Mouse (Mus musculus) forebrain, postnatal 0 days (tissue): Measurements from ENCODE around the gene Cep41. TPM values are rescaled to one million over a fixed set of nuclear protein-coding genes. Genes with fewer than 3 reads are reported as not detected.

Source experiments
- ATAC-seq: fragments of 200-750 bp; cut with Nextera tagmentation; 2 replicates; pipeline ENCODE4 v1.8.0; 2017; ENCODE audit warnings: mild to moderate bottlenecking, moderate library complexity
- DNase-seq: peaks from one replicate; pipeline ENCODE4 v3.0.0-alpha.2; 2015
- H3K27ac ChIP-seq: fragments of 300-500 bp; sonication (generic); 2 replicates; pipeline ENCODE4 v1.5.1; 2014; ENCODE audit warnings: low read depth, mild to moderate bottlenecking, antibody characterized with exemption, low read length, moderate library complexity, mixed read lengths
- H3K27me3 ChIP-seq: fragments of 300-500 bp; sonication (generic); 2 replicates; pipeline ENCODE4 v1.6.1; 2014; ENCODE audit warnings: mild to moderate bottlenecking, low read length, mixed read lengths; ENCODE audit not compliant: insufficient read depth
- H3K36me3 ChIP-seq: fragments of 300-500 bp; sonication (generic); 2 replicates; pipeline ENCODE4 v1.6.1; 2014; ENCODE audit warnings: mild to moderate bottlenecking, moderate library complexity; ENCODE audit not compliant: insufficient read depth
- H3K4me1 ChIP-seq: fragments of 300-500 bp; sonication (generic); 2 replicates; pipeline ENCODE4 v1.6.1; 2014; ENCODE audit warnings: antibody characterized with exemption; ENCODE audit not compliant: insufficient read depth
- H3K4me2 ChIP-seq: fragments of 300-500 bp; sonication (generic); 2 replicates; pipeline ENCODE4 v1.6.1; 2014; ENCODE audit warnings: low read depth, mild to moderate bottlenecking, moderate library complexity
- H3K4me3 ChIP-seq: fragments of 300-500 bp; sonication (generic); 2 replicates; pipeline ENCODE4 v1.5.1; 2014; ENCODE audit warnings: low read depth, low read length, mixed read lengths
- H3K9ac ChIP-seq: fragments of 300-500 bp; sonication (generic); 2 replicates; pipeline ENCODE4 v1.6.1; 2014; ENCODE audit warnings: mild to moderate bottlenecking
- H3K9me3 ChIP-seq: fragments of 300-500 bp; sonication (generic); 2 replicates; pipeline ENCODE4 v1.6.1; 2016; ENCODE audit warnings: low read length
- CTCF ChIP-seq: sonication (generic); IDR thresholded peaks from 2 replicates; pipeline ENCODE4 v1.5.1; 2016; ENCODE audit warnings: antibody characterized with exemption, control low read depth, low read depth
- WGBS: fragments of 180-500 bp; shearing (Covaris S2); extraction: QIAGEN DNeasy Blood & Tissue Kit; methylation state at CpG from one replicate; pipeline ENCODE4 v1.1.7; 2014; 5-methylcytosine and 5-hydroxymethylcytosine counted together
- polyA plus RNA-seq: library from polyadenylated mRNA; unstranded; fragments of >200 nt; fragmentation: Nextera tagmentation; extraction: Ambion mirVana; gene quantifications from 2 replicates; pipeline ENCODE4 v1.2.1, GENCODE M21; 2015
- total RNA-seq: library from RNA; depleted of rRNA; stranded (reverse); fragments of >200 nt; gene quantifications from 2 replicates; pipeline ENCODE4 v1.2.3, GENCODE M21; 2014

Cep41 gene
- total and polyA plus RNA-seq, 2 experiments from 2014 or later, result 10.6 to 14.1 TPM

DNA sequence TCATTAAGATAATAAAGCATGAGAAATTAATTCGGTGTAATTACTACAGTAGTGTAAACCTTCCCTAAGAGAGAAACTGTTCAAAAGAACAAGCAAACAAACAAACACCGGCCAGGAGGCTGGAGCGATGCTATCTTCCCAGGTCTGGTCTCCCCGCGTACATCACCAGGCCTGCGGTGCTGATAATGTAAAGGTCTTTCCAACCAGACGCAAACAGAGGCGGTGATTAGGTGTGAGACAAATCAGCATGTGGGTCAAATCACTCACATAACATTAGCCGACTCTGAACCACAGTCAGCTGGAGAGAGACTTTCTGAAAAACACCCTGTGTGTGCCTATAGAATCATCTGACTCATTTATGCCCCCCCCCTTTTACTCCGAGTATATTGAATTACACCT lies 17.8 kb upstream of the Cep41 start:
- no peak overlapping the region for H3K4me3 ChIP-seq
- H3K36me3 ChIP-seq, result no peaks in the 10 kb centered on the region
- no peak overlapping the region for H3K4me2 ChIP-seq
- no peak overlapping the region for H3K27ac ChIP-seq
- WGBS, result 69% methylated on average over 10 of the region's 10 CpGs
- H3K9me3 ChIP-seq, result no peaks in the 10 kb centered on the region
- no peak for DNase-seq
- TF ChIP-seq CTCF, result no peak
- no peak overlapping the region for H3K9ac ChIP-seq
- no peaks in the 10 kb centered on the region for H3K4me1 ChIP-seq
- no peaks in the 10 kb centered on the region for H3K27me3 ChIP-seq
- no peak for ATAC-seq

- no peak for ATAC-seq
- 70% methylated on average over 25 of the region's 25 CpGs for WGBS
- no peak overlapping the region for H3K27ac ChIP-seq
Observed at GRCm38 (mm10) chr6:30710371-30711364, 17.1 kb upstream of the Cep41 start.

GRCm38 (mm10) chr6:30709115-30709514 lies 15.6 kb upstream of the Cep41 start:
- no peak overlapping the region for H3K27ac ChIP-seq

More at GRCm38 (mm10) chr6:30710371-30711364, 17.1 kb upstream of the Cep41 start:
- Histone ChIP-seq H3K36me3 (no peaks in the 10 kb centered on the region), H3K4me2 (no peak overlapping the region), H3K27me3 (no peaks in the 10 kb centered on the region), H3K9me3 (no peaks in the 10 kb centered on the region), H3K9ac (no peak overlapping the region), H3K4me3 (no peak overlapping the region), H3K4me1 (no peaks in the 10 kb centered on the region)
- TF ChIP-seq CTCF, result no peak
- no peak for DNase-seq

DNA sequence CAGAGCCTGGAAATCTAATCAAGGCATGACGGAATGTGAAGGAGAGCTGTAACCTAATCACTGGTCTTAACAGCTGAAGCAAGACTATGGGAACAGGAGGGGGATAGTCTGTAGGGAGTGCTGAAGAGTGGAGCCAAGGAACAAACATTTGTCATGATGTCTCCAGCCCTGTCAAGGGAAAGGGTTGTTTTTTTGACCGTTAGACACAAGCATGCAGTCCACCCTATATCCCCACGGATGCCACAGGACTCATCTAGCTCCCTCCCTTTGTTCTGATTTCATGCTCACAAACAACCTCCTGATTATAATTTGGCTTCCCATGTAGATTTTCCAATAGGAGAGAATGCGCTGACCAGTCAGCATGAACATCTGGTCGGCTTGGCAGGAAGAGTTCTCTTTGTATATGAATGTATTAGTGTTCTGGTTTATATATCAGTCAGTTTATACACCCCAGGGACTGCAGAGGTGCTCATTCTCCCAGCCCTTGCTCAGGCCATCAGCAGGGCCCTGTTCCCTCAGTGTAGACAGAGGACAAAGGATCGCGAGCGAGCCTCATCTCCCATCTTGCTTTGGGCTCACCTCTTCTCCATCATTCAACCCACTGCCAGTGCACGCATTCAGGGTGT lies 10.5 kb upstream of the Cep41 start:
- no peak overlapping the region for H3K4me2 ChIP-seq
- no peak overlapping the region for H3K27ac ChIP-seq
- no peak overlapping the region for H3K9ac ChIP-seq
- H3K4me1 ChIP-seq, result no peaks in the 10 kb centered on the region
- no peaks in the 10 kb centered on the region for H3K9me3 ChIP-seq
- TF ChIP-seq CTCF, result no peak
- no peaks in the 10 kb centered on the region for H3K36me3 ChIP-seq
- no peak for ATAC-seq
- H3K4me3 ChIP-seq, result no peak overlapping the region
- H3K27me3 ChIP-seq, result no peaks in the 10 kb centered on the region
- DNase-seq, result no peak
- 91% methylated on average over 9 of the region's 9 CpGs for whole genome bisulfite sequencing

More at GRCm38 (mm10) chr6:30709115-30709514, 15.6 kb upstream of the Cep41 start:
- ATAC-seq (no peak), DNase-seq (no peak)
- Histone ChIP-seq H3K4me3 (no peak overlapping the region), H3K9ac (no peak overlapping the region), H3K27me3 (no peaks in the 10 kb centered on the region), H3K36me3 (no peaks in the 10 kb centered on the region), H3K4me2 (no peak overlapping the region), H3K9me3 (no peaks in the 10 kb centered on the region), H3K4me1 (no peaks in the 10 kb centered on the region)
- 23% methylated on average over 6 of the region's 6 CpGs for WGBS
- no peak for TF ChIP-seq CTCF

GRCm38 (mm10) chr6:30703476-30703875 lies 9.9 kb upstream of the Cep41 start:
- 92% methylated on average over 6 of the region's 6 CpGs for WGBS
- Histone ChIP-seq H3K36me3 (no peaks in the 10 kb centered on the region), H3K9ac (no peak overlapping the region), H3K4me2 (no peak overlapping the region), H3K4me3 (no peak overlapping the region), H3K27me3 (no peaks in the 10 kb centered on the region), H3K4me1 (no peaks in the 10 kb centered on the region), H3K9me3 (no peaks in the 10 kb centered on the region), H3K27ac (no peak overlapping the region)
- TF ChIP-seq CTCF, result no peak
- DNase-seq (no peak), ATAC-seq (no peak)

GRCm38 (mm10) chr6:30702881-30703280 lies 9.3 kb upstream of the Cep41 start:
- ATAC-seq, result no peak
- WGBS, result 88% methylated on average over 6 of the region's 6 CpGs

DNA sequence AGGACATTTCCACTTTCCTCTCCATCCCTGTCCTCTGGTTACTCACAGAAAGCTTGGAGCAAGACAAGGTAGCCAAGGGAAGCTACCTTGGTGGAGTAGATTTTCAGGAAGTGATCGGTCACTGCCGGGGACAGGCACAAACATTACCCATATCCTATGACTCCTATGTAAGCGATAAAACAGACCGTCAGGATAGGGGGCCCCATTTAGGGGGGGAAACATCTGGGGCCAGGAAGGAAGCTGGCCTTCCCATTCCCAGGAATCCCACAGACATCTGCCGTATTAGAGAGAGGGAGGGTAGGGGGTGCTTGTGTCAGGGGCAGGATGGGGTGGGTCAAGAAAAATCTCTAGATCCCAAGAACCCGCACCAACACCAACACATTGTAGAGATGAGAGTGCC lies 6.6 kb upstream of the Cep41 start:
- H3K27ac ChIP-seq, result no peak overlapping the region
- no peak for ATAC-seq
- H3K36me3 ChIP-seq, result no peaks in the 10 kb centered on the region
- H3K4me1 ChIP-seq, result no peaks in the 10 kb centered on the region
- no peak for TF ChIP-seq CTCF
- 87% methylated on average over 6 of the region's 6 CpGs for WGBS
- no peak for DNase-seq
- H3K9ac ChIP-seq, result no peak overlapping the region
- H3K4me2 ChIP-seq, result no peak overlapping the region
- H3K9me3 ChIP-seq, result no peaks in the 10 kb centered on the region
- H3K4me3 ChIP-seq, result no peak overlapping the region
- H3K27me3 ChIP-seq, result no peaks in the 10 kb centered on the region

More at GRCm38 (mm10) chr6:30702881-30703280, 9.3 kb upstream of the Cep41 start:
- H3K27me3 ChIP-seq, result no peaks in the 10 kb centered on the region
- H3K36me3 ChIP-seq, result no peaks in the 10 kb centered on the region
- H3K4me2 ChIP-seq, result no peak overlapping the region
- no peak for DNase-seq
- no peak overlapping the region for H3K4me3 ChIP-seq
- no peak overlapping the region for H3K27ac ChIP-seq
- H3K9ac ChIP-seq, result no peak overlapping the region
- no peak for TF ChIP-seq CTCF
- no peaks in the 10 kb centered on the region for H3K4me1 ChIP-seq
- no peaks in the 10 kb centered on the region for H3K9me3 ChIP-seq
